Mouse (Mus musculus): ENCODE measurements around the gene Gm2696. TPM values are rescaled to one million over a fixed set of nuclear protein-coding genes. Genes with fewer than 3 reads are reported as not detected.
"Not testable (repeated sequence)": the region's sequence is repeated elsewhere in the genome, so short reads cannot be mapped to it uniquely, and the experiment has no call there.

Gene Gm2696
- polyA plus RNA-seq, 2 experiments = not detected

DNA sequence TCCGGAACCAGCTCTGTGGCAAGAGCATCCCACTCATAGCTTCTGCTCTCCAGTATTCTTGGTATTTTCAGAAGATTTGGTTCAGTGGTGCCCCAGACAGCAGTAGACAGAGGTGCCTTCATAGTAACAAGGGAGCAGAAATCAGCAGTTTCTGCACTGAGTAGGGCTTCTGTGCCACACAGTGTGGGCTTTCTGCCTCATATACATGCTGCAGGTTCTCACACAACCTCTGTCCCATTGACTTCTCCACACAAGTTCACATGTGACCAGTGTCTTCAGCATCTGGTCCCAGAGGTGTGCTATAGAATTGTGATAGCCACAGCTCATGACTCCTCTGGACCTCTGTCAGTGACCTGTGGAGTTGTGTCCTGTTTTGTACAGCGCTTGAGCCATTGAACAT lies 25.9 kb upstream of the Gm2696 start:
- WGBS (ENCODE audit: insufficient replicate concordance) = 52% methylated on average over 2 of the region's 2 CpGs
- H3K27ac ChIP-seq = no peak overlapping the region
- ATAC-seq (ENCODE audit: insufficient read depth) = no peak

DNA sequence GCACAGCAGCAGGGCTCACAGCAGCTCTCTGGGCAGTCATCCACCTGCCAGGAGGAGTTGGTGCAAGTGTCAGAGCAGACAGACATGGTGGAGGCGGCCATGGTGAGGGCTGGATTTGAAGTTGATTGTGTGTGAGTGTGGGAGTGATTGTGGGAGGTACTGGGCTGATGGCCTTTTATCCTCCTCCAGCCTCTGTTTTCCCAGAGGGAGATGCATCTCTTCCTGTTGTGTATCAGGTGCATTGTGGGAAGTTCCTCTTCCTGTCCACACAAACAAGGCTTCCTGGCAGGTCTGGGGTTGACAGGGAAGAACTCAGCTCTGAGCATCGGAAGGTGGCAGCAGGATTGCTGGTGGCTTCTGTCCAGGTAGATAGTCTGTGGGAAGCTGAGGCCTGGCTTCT lies 19.5 kb upstream of the Gm2696 start, which contains the start of gene Gm9639:
Gene Gm9639, minus strand, starts transcription at position 101 of the 400 bp plus-strand sequence.
- no peaks in the 10 kb centered on the region for H3K9me3 ChIP-seq (ENCODE audit: control insufficient read depth, low read length)
- H3K4me3 ChIP-seq (ENCODE audit: insufficient read depth in 1 of 2, low read depth in 2 of 2, low read length in 2 of 2) = no peak within 1 kb of the TSS
- H3K9ac ChIP-seq (replicated peaks) = no peak within 1 kb of the TSS
- no peak for TF ChIP-seq CTCF (IDR thresholded peaks at IDR 0.05; ENCODE audit: low read depth)
- no peak for TF ChIP-seq EP300 (IDR thresholded peaks at IDR 0.05; ENCODE audit: low read depth)
- H3K27me3 ChIP-seq (ENCODE audit: control insufficient read depth, insufficient read depth, low read length) = no peaks in the 10 kb centered on the region
- H3K4me2 ChIP-seq (ENCODE audit: low read depth) = no peak within 1 kb of the TSS
- H3K4me1 ChIP-seq (replicated peaks; ENCODE audit: control insufficient read depth in 2 of 2, insufficient read depth in 2 of 2, low read length in 1 of 2) = no peaks in the 10 kb centered on the region
- ATAC-seq (ENCODE audit: insufficient read depth) (no peak), DNase-seq (ENCODE audit: low read depth in 3 of 3, low spot score in 3 of 3) (no peak)
- no peak within 1 kb of the TSS for H3K27ac ChIP-seq
- no peaks in the 10 kb centered on the region for H3K36me3 ChIP-seq (replicated peaks; ENCODE audit: control insufficient read depth, insufficient read depth, low read depth)
- 33% methylated on average over 2 of the region's 2 CpGs for WGBS (ENCODE audit: insufficient replicate concordance)

More for the DNA sequence above, 25.9 kb upstream of the Gm2696 start:
- no peak for DNase-seq (ENCODE audit: low read depth in 3 of 3, low spot score in 3 of 3)
- H3K27me3 ChIP-seq (ENCODE audit: control insufficient read depth, insufficient read depth, low read length) = no peaks in the 10 kb centered on the region
- no peaks in the 10 kb centered on the region for H3K4me1 ChIP-seq (replicated peaks; ENCODE audit: control insufficient read depth in 2 of 2, insufficient read depth in 2 of 2, low read length in 1 of 2)
- no peak overlapping the region for H3K9ac ChIP-seq (replicated peaks)
- H3K36me3 ChIP-seq (replicated peaks; ENCODE audit: control insufficient read depth, insufficient read depth, low read depth) = no peaks in the 10 kb centered on the region
- no peaks in the 10 kb centered on the region for H3K9me3 ChIP-seq (ENCODE audit: control insufficient read depth, low read length)
- H3K4me3 ChIP-seq (ENCODE audit: insufficient read depth in 1 of 2, low read depth in 2 of 2, low read length in 2 of 2) = no peak overlapping the region
- H3K4me2 ChIP-seq (ENCODE audit: low read depth) = no peak overlapping the region
- TF ChIP-seq CTCF (IDR thresholded peaks at IDR 0.05; ENCODE audit: low read depth) (no peak), EP300 (IDR thresholded peaks at IDR 0.05; ENCODE audit: low read depth) (no peak)

DNA sequence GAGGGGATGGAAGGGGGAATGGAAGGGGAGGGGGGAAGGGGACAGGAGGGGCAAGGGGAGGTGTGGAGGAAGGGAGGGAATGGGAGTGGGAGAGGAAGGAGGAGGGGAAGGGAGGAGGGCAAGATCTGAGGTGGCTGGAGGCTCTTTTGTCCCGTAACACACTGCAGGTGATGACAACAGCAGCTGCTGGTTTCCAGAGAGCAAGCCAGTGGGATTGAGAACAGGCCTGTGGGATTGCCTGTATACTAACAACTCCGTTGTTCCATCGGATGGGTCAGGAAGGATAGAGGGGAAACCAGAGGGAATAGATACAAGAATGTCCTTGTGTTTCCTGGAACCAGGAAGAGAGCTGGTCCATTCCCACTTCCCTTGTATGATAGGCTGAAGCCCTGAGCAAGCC lies 16.8 kb upstream of the Gm2696 start:
- TF ChIP-seq CTCF (IDR thresholded peaks at IDR 0.05; ENCODE audit: low read depth) (no peak), EP300 (IDR thresholded peaks at IDR 0.05; ENCODE audit: low read depth) (no peak)
- ATAC-seq (ENCODE audit: insufficient read depth) = no peak
- no peaks in the 10 kb centered on the region for H3K27me3 ChIP-seq (ENCODE audit: control insufficient read depth, insufficient read depth, low read length)
- no peaks in the 10 kb centered on the region for H3K4me1 ChIP-seq (replicated peaks; ENCODE audit: control insufficient read depth in 2 of 2, insufficient read depth in 2 of 2, low read length in 1 of 2)
- no peak overlapping the region for H3K4me2 ChIP-seq (ENCODE audit: low read depth)
- no peaks in the 10 kb centered on the region for H3K36me3 ChIP-seq (replicated peaks; ENCODE audit: control insufficient read depth, insufficient read depth, low read depth)
- no peak overlapping the region for H3K4me3 ChIP-seq (ENCODE audit: insufficient read depth in 1 of 2, low read depth in 2 of 2, low read length in 2 of 2)
- H3K9me3 ChIP-seq (ENCODE audit: control insufficient read depth, low read length) = no peaks in the 10 kb centered on the region
- no peak overlapping the region for H3K9ac ChIP-seq (replicated peaks)
- H3K27ac ChIP-seq = no peak overlapping the region
- no peak for DNase-seq (ENCODE audit: low read depth in 3 of 3, low spot score in 3 of 3)
- 20% methylated on average over 3 of the region's 3 CpGs for WGBS (ENCODE audit: insufficient replicate concordance)

DNA sequence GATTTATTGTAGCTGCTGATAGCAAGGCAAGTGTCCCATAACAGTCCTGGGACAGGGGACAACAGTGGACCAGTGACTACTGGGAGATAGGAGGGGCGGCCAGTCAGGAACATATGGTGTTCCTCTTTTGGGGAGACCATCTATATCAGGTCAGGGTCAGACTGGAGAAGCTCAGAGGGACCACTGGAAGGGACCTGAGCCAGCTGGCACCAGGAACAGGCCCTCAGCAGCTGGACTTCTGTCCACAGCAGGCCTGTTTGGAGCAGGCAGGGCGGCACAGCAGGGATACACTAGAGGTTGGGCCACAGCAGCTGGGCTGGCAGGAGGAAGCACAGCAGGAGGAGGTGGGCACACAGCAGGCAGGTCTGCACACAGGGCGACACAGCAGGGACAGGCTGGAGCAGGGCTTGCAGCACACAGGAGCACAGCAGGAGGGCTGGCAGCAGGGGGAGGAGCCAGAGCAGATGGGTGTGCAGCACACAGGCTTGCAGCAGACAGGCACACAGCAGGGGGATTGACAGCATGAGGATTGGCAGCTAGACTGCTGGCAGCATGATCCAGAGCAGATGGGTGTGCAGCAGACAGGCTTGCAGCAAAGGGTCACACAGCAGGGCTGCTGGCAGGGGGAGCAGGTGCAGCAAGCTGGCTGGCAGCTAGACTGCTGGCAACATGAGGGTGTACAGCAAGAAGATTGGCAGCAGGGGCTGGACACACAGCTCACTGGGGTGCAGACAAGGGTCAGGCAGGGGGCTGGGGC lies 16.1 kb upstream of the Gm2696 start:
- 48% methylated on average over 3 of the region's 3 CpGs for WGBS (ENCODE audit: insufficient replicate concordance)
- not testable (repeated sequence) for H3K36me3 ChIP-seq (replicated peaks; ENCODE audit: control insufficient read depth, insufficient read depth, low read depth); H3K27ac ChIP-seq; H3K4me1 ChIP-seq (replicated peaks; ENCODE audit: control insufficient read depth in 2 of 2, insufficient read depth in 2 of 2, low read length in 1 of 2); H3K9me3 ChIP-seq (ENCODE audit: control insufficient read depth, low read length); H3K27me3 ChIP-seq (ENCODE audit: control insufficient read depth, insufficient read depth, low read length); H3K9ac ChIP-seq (replicated peaks); DNase-seq (ENCODE audit: low read depth in 3 of 3, low spot score in 3 of 3); ATAC-seq (ENCODE audit: insufficient read depth); H3K4me3 ChIP-seq (ENCODE audit: insufficient read depth in 1 of 2, low read depth in 2 of 2, low read length in 2 of 2); H3K4me2 ChIP-seq (ENCODE audit: low read depth)

DNA sequence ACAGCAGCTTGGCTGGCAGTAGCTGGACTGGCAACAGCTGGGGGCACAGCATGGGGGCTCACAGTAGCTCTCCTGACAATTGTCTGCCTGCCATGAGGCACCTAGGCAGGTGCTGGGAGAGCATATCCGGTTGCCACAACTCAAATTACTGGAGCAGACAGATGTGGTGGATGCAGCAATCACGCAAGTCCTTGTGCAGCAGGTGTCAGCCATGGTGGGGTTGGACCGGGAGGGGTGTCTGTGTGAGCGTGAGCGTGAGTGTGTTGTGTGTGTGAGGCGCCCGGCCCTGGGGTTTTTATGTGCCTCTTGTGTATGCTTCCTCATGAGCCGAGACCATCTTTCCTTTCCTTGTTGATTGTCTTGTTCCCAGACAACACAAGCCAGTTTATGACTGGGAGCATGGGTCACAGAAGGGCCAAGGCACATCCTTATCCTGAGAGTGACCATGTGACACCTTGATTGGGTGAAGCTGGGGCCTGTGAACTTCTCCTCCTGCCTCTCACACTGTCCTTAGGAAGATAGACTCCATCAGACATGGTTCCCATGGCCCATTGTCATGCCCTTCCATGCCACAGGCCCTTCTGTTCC lies 15.5 kb upstream of the Gm2696 start, which contains the start of gene Gm19668:
Gene Gm19668, minus strand, starts transcription at position 213 of the 588 bp plus-strand sequence.
- H3K4me2 ChIP-seq (ENCODE audit: low read depth) = no peak within 1 kb of the TSS
- no peaks in the 10 kb centered on the region for H3K36me3 ChIP-seq (replicated peaks; ENCODE audit: control insufficient read depth, insufficient read depth, low read depth)
- H3K9me3 ChIP-seq (ENCODE audit: control insufficient read depth, low read length) = no peaks in the 10 kb centered on the region
- no peak within 1 kb of the TSS for H3K27ac ChIP-seq
- no peak for TF ChIP-seq CTCF (IDR thresholded peaks at IDR 0.05; ENCODE audit: low read depth)
- no peak for TF ChIP-seq EP300 (IDR thresholded peaks at IDR 0.05; ENCODE audit: low read depth)
- no peak within 1 kb of the TSS for H3K4me3 ChIP-seq (ENCODE audit: insufficient read depth in 1 of 2, low read depth in 2 of 2, low read length in 2 of 2)
- no peaks in the 10 kb centered on the region for H3K4me1 ChIP-seq (replicated peaks; ENCODE audit: control insufficient read depth in 2 of 2, insufficient read depth in 2 of 2, low read length in 1 of 2)
- no peaks in the 10 kb centered on the region for H3K27me3 ChIP-seq (ENCODE audit: control insufficient read depth, insufficient read depth, low read length)
- H3K9ac ChIP-seq (replicated peaks) = no peak within 1 kb of the TSS
- DNase-seq (ENCODE audit: low read depth in 3 of 3, low spot score in 3 of 3) (no peak), ATAC-seq (ENCODE audit: insufficient read depth) (no peak)
- 46% methylated on average over 8 of the region's 8 CpGs for WGBS (ENCODE audit: insufficient replicate concordance)
